Mouse (Mus musculus) brain, embryonic 14.5 days (tissue): ENCODE results near the gene Oas1g. TPM values are rescaled to one million over a fixed set of nuclear protein-coding genes. Genes with fewer than 3 reads are reported as not detected.

Experiments used
- DNase-seq: peaks from one replicate; pipeline ENCODE4 v3.0.0-alpha.2; 2011; ENCODE audit warnings: low read depth
- CTCF ChIP-seq: fragments of 200-500 bp; IDR thresholded peaks from 2 replicates; pipeline ENCODE4 v1.5.1; 2012; ENCODE audit warnings: inconsistent platforms, mild to moderate bottlenecking, moderate library complexity, borderline replicate concordance; ENCODE audit not compliant: insufficient read depth, insufficient read length; ENCODE audit errors: extremely low read depth
- POLR2A ChIP-seq: fragments of 200-500 bp; IDR thresholded peaks from 2 replicates; pipeline ENCODE4 v1.6.1; 2012; ENCODE audit warnings: mild to moderate bottlenecking, inconsistent platforms, borderline replicate concordance; ENCODE audit not compliant: poor library complexity, insufficient read depth, insufficient read length, severe bottlenecking; ENCODE audit errors: extremely low read depth
- polyA plus RNA-seq: library from polyadenylated mRNA; depleted of rRNA; stranded (reverse); fragments of >200 nt; gene quantifications from 2 replicates; pipeline ENCODE4 v1.2.3, GENCODE M21; 2012

Gene Oas1g
- polyA plus RNA-seq, 1 experiment = 0.16 TPM

DNA sequence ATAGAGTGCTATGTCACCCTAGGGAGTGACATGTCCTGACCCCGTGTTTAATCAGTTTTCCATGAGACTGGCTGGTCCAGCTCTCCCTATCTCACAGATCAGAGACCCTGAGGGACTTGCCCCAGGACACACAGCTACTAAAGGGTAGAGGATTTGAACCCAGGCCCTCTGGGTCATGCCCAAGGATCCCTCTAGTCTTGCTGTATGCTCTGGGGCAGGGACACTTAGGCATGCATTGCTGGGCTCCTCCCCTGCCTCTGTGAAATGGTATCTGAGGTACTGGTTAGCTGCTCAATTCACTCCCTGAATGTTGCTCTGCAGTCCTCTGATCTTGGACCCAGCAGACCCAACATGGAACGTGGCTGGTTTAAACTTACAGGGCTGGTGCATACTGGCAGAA, 15.9 kb downstream of the Oas1g start:
- TF ChIP-seq POLR2A (no peak), CTCF (no peak)
- DNase-seq = no peak

GRCm38 (mm10) chr5:120870782-120871181, 16.6 kb downstream of the Oas1g start:
- TF ChIP-seq CTCF = no peak
- no peak for TF ChIP-seq POLR2A
- DNase-seq = peak; percentile 37

DNA sequence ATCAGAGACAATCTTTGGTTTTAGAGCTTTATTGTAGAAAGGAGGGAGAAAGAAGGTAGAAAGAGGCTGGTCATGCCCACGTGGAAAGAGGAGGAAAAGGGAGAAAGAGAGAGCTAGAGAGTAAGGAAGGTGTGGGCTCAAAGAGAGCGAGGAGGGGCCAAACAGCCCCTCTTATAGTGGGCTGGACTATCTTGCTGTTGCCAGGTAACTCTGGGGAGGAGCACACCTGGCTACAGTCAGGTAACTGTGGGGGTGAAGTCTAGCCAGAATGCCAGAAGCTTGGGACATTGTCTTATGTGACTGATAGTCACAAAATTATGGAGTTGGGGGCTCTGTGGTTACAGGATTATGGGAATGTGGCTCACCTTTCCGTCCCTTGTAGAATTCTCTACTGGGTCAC, 17.3 kb downstream of the Oas1g start:
- DNase-seq = no peak
- TF ChIP-seq POLR2A = no peak
- TF ChIP-seq CTCF = no peak

GRCm38 (mm10) chr5:120869436-120870015, 17.9 kb downstream of the Oas1g start:
- DNase-seq = no peak
- TF ChIP-seq CTCF (no peak), POLR2A (no peak)

DNA sequence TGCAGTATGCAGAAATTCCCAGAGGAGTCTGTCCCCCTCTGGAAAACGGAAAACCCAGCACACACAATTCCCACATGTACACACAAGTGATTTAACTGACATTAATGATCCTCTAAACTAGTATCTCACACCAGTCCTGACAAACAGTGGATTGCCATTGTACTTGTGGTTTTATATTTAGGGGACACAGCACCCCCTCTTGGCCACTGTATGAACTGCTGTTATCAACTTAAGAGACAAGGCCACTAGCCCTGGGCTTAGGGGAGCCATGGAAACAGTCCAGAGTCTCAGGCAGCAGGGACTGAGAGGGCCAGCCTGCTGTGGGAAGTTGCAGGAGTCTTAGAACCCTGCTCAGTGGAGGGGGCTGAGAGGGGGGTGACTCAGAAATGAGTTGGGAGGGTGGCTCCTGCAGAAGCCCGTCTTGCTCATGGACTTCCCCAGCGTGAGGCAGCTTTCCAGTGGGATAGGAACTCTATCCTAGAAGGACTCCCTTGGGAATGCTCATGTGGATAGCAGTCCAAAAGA, 22.0 kb downstream of the Oas1g start:
- DNase-seq = peak; percentile 39
- TF ChIP-seq POLR2A (no peak), CTCF (peak; percentile 37; the same call in 1 of the 2 replicates)

DNA sequence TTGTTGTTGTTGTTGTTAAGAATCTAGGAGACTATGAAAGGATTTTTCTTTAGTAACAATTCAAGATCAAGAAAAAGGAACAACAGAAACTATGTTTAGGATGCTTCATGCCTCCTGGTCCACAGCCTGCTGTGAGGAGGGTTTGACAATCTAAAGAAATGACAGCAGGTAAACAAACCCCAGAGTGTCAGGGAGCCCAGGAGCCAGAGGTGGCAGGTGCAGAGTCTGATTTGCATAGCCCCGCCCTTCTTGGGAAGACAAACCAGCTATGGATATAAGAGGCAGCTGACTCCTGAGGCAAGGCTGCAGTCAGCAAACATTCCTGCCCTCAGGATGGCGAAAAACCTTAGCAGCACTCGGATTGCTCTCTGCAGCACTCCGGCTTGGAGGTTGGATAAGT, 26.3 kb downstream of the Oas1g start, which contains the start of gene Oas1h:
Oas1h (plus strand) TSS at position 301 of the 400 bp plus-strand sequence.
- DNase-seq = no peak
- TF ChIP-seq CTCF (no peak), POLR2A (no peak)

- DNase-seq = no peak
- TF ChIP-seq CTCF = no peak
- no peak for TF ChIP-seq POLR2A
Measured at GRCm38 (mm10) chr5:120859241-120859640, 28.2 kb downstream of the Oas1g start.

GRCm38 (mm10) chr5:120849601-120850136, 37.7 kb downstream of the Oas1g start:
- peak; percentile 71 for DNase-seq
- peak; percentile 67; the same call in 1 of the 2 replicates for TF ChIP-seq CTCF
- TF ChIP-seq POLR2A = no peak

GRCm38 (mm10) chr5:120847067-120847466, 40.3 kb downstream of the Oas1g start, which contains the start of gene Oas1f:
TSS of gene Oas1f (plus strand) at chr5:120847367.
- no peak for DNase-seq
- TF ChIP-seq POLR2A = no peak
- TF ChIP-seq CTCF = no peak

GRCm38 (mm10) chr5:120844713-120845112, 42.7 kb downstream of the Oas1g start:
- TF ChIP-seq POLR2A = no peak
- TF ChIP-seq CTCF = no peak
- DNase-seq = peak; percentile 87

- DNase-seq = peak; percentile 69
- TF ChIP-seq CTCF (peak; percentile 70), POLR2A (no peak)
Measured at GRCm38 (mm10) chr5:120836731-120837585, 50.5 kb downstream of the Oas1g start.
